Mouse (Mus musculus) heart, adult 2 months (tissue): Measurements from ENCODE around the gene Boll.

Experiments
- CTCF ChIP-seq: fragments of 200-600 bp; IDR thresholded peaks from 2 replicates; pipeline ENCODE4 v1.8.1; 2022; ENCODE audit warnings: antibody characterized with exemption, mild to moderate bottlenecking, moderate library complexity
- EP300 ChIP-seq: fragments of 200-500 bp; IDR thresholded peaks from 2 replicates; pipeline ENCODE4 v1.6.1; 2011; ENCODE audit warnings: low read depth, low read length, control low read depth; ENCODE audit not compliant: insufficient read depth
- POLR2A ChIP-seq: fragments of 200-500 bp; IDR thresholded peaks from 2 replicates; pipeline ENCODE4 v1.6.1; 2011; ENCODE audit warnings: mild to moderate bottlenecking, low read depth, low read length, control low read depth; ENCODE audit not compliant: insufficient read depth

- TF ChIP-seq EP300 (no peak), POLR2A (no peak), CTCF (no peak)
Measured at GRCm38 (mm10) chr1:55226011-55226857, 137.0 kb downstream of the Boll start, which contains the start of gene Rftn2.
